Mouse (Mus musculus): ENCODE results near the gene Hsf2bp.

The Hsf2bp gene

DNA sequence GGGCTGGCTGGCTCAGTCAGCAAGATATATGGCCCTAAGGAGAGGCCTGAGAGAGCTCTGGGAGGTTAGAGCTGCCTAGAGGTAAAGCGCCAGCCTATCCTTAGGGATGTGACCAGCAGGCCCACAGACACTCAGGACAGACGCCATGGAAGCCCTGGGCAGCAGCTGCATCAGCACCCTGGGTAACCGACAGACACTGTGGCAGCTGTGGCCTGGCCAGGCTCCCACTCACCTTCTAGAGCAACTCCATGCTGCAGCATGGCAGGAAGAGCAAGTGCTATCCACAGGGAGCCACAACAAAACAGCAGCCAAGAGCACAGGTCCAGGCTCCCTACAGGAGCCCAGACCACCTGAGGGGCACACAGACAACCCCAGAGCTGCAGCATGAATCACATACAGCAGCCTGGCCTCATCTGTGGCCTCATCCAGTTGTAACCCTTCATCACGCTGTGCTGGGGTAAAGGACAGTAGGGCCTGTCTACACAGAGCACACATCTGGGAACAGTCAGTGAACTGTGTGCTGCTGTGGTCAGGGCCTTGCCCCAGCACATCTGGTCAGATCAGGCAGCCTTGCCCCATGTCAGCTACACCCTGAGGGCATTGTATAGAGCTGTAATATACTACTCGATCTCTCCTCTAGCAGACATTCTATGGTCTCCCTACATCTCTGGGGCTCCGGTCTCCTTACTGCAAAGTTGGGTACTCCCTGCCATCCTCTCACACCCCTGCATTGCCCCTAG, 100.9 kb downstream of the Hsf2bp start:
- no peak for DNase-seq

DNA sequence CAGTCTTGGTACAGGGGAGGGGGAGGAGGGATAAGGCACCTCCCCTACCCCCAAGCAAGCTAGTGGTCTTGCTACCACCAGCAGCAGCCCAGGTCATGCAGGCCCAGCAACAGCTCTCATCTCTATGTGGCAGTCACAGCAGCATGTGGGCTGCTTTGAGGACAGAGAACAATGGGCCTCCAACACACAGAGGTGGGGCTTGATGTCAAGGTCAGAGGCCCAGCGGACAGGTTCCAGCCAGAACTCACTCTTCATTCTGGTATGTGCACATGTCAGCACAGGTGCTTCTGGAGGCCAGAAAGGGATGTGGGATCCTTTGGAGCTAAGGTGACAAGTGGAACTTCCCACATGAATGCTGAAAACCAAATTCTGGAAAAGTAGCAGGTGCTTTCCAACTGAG, 102.2 kb downstream of the Hsf2bp start:
- DNase-seq = no peak

DNA sequence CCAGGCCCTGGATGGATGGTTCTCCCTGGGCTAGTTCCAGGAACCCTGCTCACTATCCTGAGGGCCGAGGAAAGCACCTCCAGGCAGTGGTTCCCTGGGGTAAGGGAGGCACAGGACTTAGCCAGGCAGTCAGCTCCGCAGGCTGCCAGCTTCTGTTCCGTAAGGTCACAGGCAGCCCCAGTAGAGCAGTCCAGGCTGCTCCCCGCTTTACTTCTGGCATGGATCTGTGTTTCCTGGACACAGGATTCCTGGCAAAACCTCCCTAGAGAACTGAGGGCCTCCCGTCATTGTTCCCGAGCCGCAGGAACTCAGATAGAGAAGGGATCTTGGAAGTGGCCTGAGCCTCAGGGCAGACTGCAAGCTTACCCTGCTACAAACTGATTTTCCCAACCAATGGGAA, 104.7 kb downstream of the Hsf2bp start:
- DNase-seq = peak; percentile 66

DNA sequence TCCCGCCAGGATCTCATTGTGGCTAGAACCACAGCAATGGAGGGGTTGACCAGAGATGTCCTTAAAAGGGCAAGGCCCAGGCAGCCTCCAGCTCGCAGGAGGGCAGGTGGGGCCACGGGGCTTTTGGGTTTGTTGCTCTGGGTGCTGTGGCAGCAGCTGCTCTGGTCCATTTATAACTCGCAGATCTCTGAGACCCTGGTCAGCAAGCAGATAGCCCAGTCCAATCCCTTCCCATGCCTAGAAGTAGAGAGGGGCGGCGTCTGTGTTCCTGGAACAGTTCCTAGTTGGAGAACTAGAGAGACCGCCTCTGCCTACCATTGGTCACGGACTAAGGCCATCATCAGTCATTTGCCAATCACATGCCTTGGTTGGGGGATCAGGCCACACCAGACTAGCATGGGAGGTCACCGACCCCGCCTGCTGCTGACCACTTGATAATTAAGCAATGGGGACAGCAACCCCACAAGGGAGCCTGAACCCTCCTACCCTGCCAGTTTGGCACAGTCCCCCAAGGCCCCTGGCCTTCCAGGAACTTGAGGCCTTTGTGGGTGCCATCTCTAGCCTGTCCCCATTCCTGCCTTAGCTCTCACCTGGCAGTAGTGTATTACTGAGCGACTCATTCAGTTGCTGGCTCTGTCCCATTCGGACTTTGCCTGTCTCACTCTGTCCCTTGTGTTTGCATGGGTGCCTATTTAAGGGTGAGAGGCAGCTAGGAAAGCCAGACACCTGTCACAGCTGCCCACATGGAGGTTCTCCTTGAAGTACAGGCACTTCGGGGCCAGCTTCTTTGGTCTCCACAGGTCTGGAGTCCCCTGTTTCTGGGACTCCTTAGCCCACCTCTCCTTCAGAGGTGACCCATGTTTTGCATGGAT, 106.1 kb downstream of the Hsf2bp start:
- DNase-seq = peak; percentile 79

DNA sequence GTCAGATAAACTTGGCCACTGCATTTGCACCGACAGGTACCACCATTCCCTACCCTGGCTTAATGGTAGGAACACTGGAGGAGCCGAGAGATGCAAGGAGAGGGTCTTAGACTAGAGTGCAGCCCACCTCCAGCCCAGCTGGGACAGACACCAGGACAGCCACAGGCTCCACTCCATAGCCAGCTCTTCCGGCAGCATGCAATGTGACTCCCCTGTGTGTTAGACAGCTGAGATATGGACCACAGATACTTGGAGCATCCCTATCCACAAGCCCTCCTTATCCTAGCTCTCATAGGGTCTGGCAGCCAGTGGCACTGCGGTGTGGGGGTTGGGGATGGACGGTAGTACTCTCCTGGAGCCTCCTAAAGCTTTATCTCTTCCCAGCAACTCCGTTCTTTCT, 107.1 kb downstream of the Hsf2bp start:
- no peak for DNase-seq

DNA sequence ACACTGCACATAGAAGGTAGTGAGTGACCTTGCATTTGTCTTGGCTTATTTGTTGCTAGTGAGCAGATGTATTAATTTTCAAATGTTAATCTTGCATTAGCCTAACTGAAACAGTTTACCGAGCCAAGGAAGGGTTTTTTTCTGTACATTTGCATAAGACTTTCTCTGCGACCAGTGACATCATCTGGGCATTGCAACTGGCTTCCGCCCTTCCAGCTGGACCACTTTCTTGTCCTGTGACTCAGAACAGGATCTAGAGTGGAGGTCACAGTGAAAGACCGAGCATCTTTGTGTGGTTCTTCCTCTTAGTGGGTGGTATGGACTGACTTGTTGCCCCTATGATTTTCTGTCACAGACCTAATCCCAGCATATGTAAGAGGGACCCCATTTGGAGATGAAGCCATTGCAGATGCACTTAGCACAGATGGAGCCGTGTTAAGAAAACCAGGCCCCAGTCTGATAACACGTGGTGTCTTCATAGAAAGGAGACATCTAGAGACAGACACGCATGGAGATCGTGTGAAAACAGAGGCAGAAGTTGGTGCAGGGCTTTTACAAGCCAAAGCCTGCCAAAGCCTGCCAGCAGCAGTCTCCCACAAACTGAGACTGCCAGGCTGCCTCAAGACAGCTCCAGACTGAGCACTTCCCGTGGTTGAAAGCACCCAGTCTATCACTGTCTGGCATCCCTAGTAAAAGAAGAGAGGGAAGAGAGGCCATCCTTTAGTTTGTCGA, 108.1 kb downstream of the Hsf2bp start:
- no peak for DNase-seq

DNA sequence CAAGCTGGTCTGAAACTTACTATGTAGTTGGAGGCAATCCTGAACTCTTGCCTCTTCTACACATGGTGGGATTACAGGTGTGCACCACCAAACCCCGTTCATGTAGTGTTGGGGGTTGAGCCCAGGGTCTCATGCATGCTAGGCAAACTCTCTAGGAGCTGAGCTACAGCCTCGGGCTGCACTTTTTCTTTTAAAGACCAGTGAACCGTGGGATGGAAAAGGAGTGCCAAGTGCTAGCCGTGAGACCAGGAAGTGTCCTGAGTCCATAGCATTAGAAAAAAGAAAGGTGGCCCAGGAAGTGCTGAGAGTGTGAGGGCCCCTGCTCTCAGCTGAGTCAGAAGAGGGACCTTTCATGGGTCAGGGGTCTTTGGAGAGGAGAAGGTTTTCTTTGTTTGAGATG, 111.9 kb downstream of the Hsf2bp start:
- peak; percentile 68 for DNase-seq

DNA sequence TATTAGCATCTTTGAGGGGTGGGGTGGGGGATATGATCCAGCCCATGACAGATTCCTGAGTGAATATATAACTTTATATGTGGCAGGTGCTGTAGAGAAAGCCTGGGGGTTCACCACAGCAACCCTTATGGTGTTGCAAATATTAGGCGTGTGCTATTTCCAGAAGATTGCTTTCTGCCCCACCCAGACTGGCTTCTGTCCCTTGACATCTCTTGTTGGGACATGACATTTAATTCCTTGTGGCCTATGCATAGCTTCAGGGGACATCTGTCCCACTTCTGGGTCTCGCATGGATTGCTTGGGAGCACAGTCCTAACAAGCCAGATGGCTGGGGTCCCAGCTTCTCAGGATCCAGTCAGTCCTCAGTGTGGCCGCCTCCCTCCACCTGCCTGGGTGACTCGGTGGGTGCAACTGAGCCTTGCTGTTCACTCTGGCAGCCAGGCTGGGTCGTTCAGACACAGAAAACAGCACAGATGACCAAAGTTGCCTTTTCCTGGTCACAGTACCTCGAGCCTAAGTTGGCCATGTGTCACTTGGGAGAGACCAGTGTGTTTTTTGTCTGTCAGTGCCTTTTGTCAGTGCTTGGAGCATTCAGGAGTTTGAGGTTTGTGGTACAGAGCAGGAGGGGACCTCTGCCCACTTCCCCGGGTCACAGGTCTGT, 112.7 kb downstream of the Hsf2bp start:
- DNase-seq = no peak

DNA sequence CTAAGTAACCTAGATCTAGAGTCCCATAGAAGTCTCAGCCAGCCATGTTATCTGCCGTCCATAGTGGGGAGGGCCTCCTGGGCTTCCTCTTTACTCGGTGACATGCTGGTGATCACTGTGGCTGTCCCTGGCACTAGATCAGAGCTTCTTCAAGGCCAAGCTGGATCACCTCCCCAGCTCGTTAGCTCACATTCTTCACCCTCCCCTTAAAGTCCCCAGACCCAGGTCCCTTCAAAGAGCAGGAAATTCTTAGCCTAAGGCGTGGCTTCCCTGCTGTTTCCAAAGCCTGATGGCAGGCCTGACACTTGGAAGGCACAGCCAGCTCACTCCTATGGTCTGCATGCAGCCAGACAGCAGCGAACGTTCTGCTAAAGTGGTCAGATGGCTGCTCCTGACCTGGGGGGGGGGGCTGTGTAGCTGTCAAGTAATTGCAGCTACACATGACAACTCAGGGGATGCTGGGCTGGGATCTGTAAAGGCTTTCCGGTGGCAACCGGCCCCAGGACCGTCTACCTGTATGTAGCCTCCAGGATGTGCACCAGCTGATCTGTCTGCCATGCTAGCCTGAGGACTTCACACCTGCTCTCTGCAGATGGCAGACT, 115.5 kb downstream of the Hsf2bp start:
- no peak for DNase-seq

DNA sequence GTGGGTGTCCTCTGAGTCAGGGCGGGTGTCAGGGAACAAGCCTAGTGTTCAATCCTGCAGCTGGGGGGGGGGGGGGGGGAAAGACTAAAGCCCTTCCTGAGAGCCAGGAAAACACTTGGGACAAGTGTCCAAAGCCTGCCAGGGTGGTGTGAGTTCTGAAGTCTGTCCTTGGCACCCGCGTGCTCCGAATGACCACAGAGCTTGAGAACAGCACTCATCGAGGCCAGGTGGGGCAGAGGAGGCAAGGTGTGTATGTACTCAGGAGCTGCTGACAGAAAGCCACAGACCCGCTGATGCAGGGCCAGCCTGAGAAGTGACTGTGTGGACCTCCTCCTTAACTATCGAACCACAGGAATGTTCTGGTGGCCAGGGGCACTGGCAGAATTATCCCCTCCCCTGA, 116.5 kb downstream of the Hsf2bp start:
- no peak for DNase-seq

DNA sequence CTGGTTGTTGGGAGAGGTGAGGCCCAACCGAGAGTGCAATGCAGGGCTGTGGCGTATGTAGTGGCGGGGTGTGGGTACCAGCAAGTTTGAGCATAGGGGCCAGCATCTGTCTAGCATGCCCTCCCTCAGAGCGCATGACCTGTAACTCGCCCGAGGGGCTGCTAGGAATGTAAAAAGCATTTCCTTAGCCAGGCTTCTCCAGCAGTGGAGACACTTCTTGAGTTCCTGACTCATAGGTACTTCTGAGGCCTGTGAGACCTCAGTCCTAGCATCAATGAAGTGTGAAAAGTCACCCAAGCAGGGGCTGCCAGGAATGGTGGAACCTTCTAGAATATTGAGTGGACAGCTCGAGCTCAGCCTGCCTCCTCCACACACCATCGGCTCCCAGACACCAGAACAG, 117.8 kb downstream of the Hsf2bp start:
- no peak for DNase-seq

DNA sequence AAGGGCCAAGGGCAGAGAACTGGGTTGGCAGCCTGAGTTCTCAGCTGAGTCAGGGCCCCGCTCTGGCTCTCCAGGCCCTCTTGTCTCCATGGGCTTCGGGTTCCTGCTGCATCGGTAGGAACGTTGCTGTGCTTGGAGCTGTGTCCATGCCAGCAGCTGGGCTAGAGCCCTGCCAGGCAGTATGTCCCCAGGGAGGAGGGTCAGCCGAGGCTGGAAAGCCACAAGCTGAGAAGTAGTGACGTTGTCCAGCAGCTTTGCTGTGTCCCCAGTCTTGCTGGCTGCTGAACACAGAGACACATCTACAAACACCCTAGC, 119.7 kb downstream of the Hsf2bp start:
- DNase-seq = no peak

DNA sequence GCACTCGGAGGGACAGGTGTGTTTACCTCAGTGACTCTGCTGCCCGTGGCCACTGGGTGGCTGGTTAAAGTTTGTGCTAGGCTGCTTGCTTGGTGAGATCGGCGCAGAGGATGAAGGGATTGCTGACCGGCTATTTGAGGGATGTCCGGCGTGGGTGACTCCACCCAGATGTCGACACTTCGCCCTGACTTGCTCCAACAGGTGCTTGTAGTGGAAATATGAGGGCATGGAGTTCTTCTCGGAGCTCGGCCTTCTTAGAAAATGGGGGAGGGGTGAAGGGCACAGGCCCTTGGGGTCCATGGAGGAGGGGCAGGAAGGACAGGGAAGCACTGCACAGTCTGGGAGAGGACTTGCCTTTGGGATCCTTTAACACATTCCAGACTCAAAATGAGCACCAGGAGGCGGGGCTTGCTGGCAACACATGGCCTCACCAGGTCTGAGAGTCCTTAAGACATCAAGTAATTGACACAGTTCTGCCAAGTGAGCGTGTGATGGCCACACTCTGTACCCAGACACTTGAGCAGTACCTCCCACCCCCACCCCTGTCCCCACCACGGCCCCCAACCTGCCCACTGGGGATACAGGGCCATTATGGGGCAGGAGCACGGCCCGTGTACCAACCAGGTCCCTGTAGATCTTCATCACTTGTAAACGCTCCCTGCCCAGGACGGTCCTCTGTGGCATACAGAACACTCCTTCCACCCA, 120.2 kb downstream of the Hsf2bp start:
- DNase-seq = peak; percentile 68

DNA sequence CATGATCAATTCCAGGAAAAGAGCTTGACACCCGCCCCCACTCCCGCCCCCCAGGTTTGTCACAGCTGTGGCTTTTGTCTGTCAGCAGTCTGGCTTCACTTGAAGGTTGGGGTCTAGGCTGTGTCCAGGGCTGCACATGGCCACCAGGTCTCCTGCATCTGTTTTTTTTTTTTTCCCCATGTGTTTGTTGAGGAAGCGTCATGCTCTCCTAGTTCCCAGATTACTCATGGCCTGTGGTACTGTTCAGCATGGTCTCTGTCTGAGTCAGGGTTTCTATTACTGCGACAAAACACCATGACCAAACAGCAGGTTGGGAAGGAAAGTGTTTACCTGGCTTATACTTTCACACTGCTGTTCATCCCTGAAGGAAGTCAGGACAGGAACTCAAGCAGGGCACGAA, 121.8 kb downstream of the Hsf2bp start:
- DNase-seq = no peak

DNA sequence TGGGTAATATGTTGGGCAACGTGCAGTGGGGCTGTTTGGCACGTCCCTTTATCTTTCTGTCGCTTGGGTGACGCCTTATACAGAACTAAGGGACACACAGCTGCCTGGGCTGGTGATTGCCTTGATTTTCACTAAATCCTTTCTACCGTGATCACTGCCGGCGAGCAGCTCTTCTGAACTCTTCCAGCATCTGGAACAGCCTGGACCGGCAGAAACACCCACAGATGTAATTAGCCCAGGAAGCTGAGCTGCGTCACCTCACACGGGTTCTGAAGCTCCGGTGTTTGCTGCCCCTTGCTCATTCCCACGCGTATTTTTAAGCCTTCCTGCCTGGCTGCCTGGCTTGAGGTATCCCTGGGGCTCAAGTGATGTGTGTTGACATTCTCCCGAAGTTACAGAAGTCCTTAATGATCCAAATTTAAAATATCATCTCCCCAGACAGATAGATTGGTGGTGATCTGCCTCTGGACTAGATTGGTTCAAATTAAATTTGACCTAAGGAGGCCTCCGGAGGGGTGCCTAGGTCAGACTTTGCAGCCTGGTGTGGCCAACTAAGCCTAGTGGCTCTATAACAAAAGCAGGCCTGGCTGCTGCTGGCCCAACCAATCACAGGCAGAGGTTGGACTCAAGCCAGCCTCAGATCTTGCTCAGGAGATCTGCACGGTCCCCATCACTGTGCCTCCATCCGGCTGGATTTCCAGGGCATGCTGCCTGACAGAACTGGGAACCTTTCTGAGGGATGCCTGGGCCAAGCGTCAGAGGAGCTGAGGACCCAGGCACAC, 123.1 kb downstream of the Hsf2bp start:
- no peak for DNase-seq

DNA sequence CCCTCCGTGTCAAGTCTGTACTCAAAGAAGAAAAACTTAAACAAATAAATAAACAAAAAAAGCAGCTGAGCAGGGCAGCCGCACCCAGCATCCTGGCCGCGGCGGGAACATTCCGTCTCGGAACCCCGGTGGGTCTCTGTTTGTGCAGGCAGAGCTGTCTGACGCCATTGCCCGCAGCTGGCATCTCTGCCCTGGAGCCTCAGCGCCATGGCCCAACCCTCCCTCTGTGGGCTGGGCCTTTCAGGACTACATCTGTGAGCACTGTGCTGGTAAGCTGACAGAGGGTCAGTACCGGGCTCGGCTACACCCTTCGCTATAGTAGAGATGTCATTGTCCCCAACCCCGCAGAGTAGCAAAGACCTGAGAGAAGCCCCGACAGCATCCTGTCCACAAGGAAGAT, 123.8 kb downstream of the Hsf2bp start:
- no peak for DNase-seq

DNA sequence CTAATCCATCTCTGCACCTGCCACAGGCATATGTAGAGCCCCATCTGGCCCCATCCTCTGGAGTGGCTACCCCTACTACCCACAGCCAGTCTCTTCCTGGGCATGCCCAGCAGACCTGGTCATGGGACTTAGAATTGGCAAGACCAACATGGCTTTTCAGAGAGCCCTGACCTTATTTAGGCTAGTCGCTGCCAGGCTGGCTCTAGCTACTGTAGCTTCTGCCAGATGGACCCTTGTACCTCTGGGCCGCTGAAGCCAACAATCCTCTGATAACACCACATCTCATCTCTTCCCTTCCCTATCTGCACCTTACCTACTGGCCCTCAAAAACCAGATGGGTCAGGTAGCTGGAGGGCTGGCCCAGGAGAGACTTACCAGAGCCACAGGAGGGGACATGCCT, 127.2 kb downstream of the Hsf2bp start:
- peak; percentile 69 for DNase-seq

DNA sequence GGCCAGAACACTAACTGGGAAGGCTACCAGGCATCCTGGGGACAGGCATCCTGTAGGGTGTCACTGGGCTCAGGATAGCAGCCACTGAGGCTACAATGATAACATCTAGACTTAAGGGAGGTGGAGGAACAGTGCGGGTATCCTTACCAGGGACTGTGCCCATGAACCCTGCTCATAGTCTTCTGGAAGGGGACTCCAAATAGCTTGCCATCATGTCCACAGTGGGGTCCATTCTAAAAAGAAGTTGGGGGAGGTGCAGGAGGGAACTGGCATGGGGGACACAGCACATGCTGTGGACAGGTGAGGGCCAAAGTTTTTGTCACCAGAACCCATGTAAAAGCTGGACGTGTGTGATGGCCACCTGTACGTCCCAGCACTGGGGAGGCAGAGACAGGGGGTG, 129.7 kb downstream of the Hsf2bp start:
- DNase-seq = no peak

DNA sequence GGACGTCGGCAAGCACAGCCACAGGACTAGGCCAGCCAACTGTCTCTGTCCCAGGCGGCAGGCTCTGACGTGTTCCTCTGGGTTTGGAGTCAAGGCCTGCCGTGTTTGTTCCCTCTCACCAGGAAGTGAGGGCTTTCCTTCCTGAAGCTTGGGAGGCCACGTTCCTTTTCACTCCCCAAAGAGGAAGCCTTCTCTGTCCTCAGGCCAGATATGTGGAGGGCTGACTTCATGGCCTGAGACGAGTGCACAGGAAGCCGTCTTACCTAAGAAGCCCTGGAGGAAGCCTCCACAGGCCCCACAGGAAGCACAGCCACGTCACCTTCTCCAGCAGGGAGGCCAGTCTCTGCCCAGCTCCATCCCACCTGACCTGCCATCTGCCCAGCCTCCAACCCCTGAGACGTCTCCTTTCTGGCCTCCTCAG, 130.3 kb downstream of the Hsf2bp start:
- peak; percentile 78 for DNase-seq

DNA sequence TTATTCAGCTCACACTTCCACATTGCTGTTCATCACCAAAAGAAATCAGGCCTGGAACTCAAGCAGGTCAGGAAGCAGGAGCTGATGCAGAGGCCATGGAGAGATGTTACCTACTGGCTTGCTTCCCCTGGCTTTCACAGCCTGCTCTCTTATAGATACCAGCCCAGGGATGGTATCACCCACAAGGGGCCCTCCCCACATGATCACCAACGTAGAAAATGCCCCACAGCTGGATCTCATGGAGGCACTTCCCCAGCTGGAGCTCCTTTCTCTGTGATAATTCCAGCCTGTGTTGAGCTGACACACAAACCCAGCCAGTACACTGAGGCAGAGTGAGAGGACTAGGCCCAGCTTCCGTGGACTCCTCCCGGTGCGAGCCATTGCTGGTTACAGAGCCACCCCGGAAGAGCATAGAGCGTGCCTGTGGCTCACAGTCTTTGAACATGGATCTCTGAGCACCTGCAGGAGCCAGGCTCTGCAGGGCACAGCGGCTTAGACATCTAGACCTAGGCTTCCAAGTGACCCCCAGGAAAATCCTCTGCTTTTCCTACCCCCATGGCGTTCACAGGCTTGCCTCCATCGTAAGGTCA, 130.9 kb downstream of the Hsf2bp start:
- no peak for DNase-seq

DNA sequence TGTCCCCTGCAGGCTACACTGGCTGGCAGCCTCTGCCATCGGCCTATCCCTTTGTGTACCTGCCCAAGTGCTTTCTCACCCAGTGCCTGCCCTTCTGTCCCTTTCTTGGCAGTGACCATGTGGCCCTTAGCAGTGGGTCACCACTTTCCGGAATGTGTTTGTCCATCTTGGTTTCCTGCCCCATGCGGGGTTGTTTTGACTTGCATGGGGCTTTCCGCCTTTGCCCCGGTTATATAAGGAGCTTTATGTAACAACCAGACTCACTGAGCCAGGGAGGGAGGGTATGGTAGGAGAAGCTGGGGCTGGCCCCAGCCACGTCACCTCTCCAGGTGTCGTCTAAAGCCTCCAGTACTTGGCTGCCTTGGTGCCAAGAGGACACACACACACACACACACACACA, 132.1 kb downstream of the Hsf2bp start:
- peak; percentile 96 for DNase-seq
